Mouse (Mus musculus) gastrocnemius, postnatal 25 days (tissue): ENCODE results near the gene Wdfy2. TPM values are rescaled to one million over a fixed set of nuclear protein-coding genes. Genes with fewer than 3 reads are reported as not detected.
A peak's percentile ranks its signal among the peaks of the same experiment; 100 is the strongest.
"Not testable (repeated sequence)": the region's sequence is repeated elsewhere in the genome, so short reads cannot be mapped to it uniquely, and the experiment has no call there.

Source experiments
- DNase-seq: peaks from one replicate; pipeline ENCODE4 v3.0.0; 2022
- long read RNA-seq, 2 experiments: library from polyadenylated mRNA; stranded (forward); transcript quantifications; one replicate each; pipeline ENCODE4 v2.0.0; 2021
- total RNA-seq, 2 experiments: library from RNA; stranded (reverse); gene quantifications; 1 replicate in 1 of 2; 2 replicates in 1 of 2; pipeline ENCODE4 v1.2.3; 2021

Gene Wdfy2
- 1 to 10 TPM; 5.8 to 6.2 TPM for total RNA-seq
- long read RNA-seq, experiment 1, partial matches to known transcripts = 0 of 1 reads
- long read RNA-seq, experiment 1, other reads (novel, unspliced or antisense) = 1 of 1 reads
- long read RNA-seq, experiment 2, partial matches to known transcripts = 0 of 4 reads
- long read RNA-seq, experiment 2, other reads (novel, unspliced or antisense) = 4 of 4 reads

- peak; percentile 73 for DNase-seq
Measured at GRCm38 (mm10) chr14:62837641-62838252, at the start of gene Wdfy2. Gene Wdfy2 (plus strand): TSS chr14:62837678.

GRCm38 (mm10) chr14:62789282-62789681 is 48.2 kb upstream of the Wdfy2 start:
- no peak for DNase-seq

- DNase-seq = no peak
Measured at GRCm38 (mm10) chr14:62795719-62796118, 41.8 kb upstream of the Wdfy2 start.

- peak; percentile 8 for DNase-seq
Measured at GRCm38 (mm10) chr14:62798608-62799101, 38.8 kb upstream of the Wdfy2 start.

- no peak for DNase-seq
Measured at GRCm38 (mm10) chr14:62800791-62801190, 36.7 kb upstream of the Wdfy2 start.

- DNase-seq = no peak
Measured at GRCm38 (mm10) chr14:62803204-62803603, 34.3 kb upstream of the Wdfy2 start.

GRCm38 (mm10) chr14:62806921-62807320 is 30.6 kb upstream of the Wdfy2 start:
- no peak for DNase-seq

GRCm38 (mm10) chr14:62808661-62809523 is 28.6 kb upstream of the Wdfy2 start:
- DNase-seq = no peak

GRCm38 (mm10) chr14:62812765-62813164 is 24.7 kb upstream of the Wdfy2 start:
- DNase-seq = no peak

GRCm38 (mm10) chr14:62814567-62814966 is 22.9 kb upstream of the Wdfy2 start:
- no peak for DNase-seq

GRCm38 (mm10) chr14:62816827-62817226 is 20.7 kb upstream of the Wdfy2 start:
- no peak for DNase-seq

GRCm38 (mm10) chr14:62825575-62826332 is 11.7 kb upstream of the Wdfy2 start:
- DNase-seq = no peak

GRCm38 (mm10) chr14:62829291-62829690 is 8.2 kb upstream of the Wdfy2 start:
- DNase-seq = no peak

- DNase-seq = no peak
Measured at GRCm38 (mm10) chr14:62831691-62832275, 5.7 kb upstream of the Wdfy2 start.

GRCm38 (mm10) chr14:62833036-62833435 is 4.4 kb upstream of the Wdfy2 start:
- no peak for DNase-seq

- DNase-seq = no peak
Measured at GRCm38 (mm10) chr14:62833541-62833940, 3.9 kb upstream of the Wdfy2 start.

- not testable (repeated sequence) for DNase-seq
Measured at GRCm38 (mm10) chr14:62835737-62836136, 1.7 kb upstream of the Wdfy2 start.

GRCm38 (mm10) chr14:62836926-62837640 is 395 bp upstream of the Wdfy2 start:
- peak; percentile 99 for DNase-seq

- DNase-seq = no peak
Measured at GRCm38 (mm10) chr14:62838336-62838735, 858 bp downstream of the Wdfy2 start.

GRCm38 (mm10) chr14:62841726-62842125 is 4.2 kb downstream of the Wdfy2 start:
- DNase-seq = no peak

GRCm38 (mm10) chr14:62842495-62842894 is 5.0 kb downstream of the Wdfy2 start:
- DNase-seq = no peak
